Mouse (Mus musculus) mouse embryonic stem cell (cell line): ENCODE results near the gene Rps3.

Experiments
- in situ Hi-C, 2 experiments: fragments of 300-500 bp; cut with MboI; formaldehyde crosslinking; loops; 1 replicate in 1 of 2; 3 replicates in 1 of 2; pipeline ENCODE4 v1.14.3; 2019 to 2020; ENCODE audit warnings: low sequenced_read_pairs in 2 of 2, low pct_unique_long_range_greater_than_20kb in 1 of 2, mixed read lengths in 1 of 2; ENCODE audit not compliant: unreplicated experiment in 1 of 2

Gene Rps3

DNA sequence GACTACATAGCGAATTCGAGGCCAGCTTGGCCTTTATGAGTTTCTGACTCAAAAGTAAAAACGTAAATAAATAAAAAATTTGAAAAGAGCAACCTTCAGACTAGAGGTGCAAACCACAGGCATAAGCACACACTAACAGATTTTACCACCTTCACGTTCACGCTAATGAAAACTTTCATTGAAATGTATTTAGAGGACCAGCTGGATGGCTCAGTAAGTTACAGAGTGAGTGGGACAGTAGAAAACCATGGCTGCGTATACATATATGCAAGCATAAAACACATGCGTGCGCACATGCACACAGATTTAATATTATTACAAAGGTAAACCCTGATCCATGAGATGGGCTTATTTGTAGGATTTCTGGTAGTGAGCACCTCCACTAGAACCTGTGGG is 384 bp upstream of the Rps3 start:
- in situ Hi-C loops, result no loop called here

DNA sequence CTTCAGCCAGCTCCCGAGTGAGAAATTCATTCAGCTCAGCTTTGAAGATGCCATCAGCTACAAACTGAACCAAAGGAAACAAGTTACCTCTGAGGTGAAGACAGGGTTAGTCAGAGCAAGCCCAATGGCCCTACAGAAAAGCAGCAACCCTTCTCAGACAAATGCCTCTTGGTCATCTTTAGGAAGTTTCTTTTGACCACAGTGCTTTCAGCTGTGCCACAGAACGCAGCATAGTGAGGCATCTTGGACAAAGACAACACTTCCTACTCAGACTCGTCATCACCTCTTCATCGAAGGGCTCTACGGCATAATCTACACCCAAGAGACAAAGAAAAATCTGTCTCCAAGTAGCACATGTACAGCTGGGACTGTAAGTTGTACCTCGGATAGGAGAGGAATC is 901 bp downstream of the Rps3 start:
- in situ Hi-C loops, result no loop called here

DNA sequence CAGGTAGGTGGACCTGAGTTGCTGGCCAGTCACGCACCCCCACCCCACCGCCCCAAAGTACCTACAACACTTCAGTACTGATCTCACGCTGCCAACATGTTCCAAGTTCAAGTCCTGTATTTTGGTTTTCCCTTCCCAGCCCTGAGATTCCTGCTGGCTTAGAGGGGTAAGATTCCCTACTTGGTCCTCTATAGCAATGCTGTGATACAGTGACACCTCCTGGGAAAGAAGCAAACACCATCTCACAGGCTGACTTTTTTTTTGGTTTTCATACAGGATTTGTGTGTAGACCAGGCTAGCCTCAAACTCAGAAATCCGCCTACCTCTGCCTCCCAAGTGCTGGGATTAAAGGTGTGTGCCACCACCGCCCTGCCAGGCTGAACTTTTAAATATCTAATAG is 6.3 kb downstream of the Rps3 start:
- in situ Hi-C loops, result no loop called here

DNA sequence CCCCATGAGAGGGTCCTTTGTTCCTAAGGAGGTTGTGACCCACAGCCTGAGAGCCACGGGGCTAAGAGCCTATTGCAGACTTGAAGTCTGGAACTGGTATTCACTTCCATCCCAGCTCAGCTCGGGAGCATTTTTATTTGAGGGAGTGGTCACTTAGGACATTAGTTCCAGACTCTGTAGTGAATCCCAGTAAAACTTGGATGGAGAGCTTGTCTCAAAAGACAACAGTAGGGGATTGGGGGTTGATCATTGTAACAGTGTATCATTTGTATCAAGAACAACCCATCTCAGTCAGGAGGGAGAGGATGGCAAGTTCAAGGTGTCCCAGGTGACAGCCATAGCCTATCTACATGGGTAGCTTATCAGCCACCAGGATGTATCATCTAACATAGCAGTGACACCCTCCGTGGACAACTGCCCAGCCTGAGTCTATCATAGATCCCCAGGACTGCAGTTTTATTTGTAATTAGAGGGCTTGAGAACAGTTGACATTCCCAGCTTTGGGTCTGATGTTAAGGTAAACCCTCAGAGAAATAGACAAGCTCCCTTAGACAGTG is 6.9 kb downstream of the Rps3 start:
- in situ Hi-C loops, result no loop called here

DNA sequence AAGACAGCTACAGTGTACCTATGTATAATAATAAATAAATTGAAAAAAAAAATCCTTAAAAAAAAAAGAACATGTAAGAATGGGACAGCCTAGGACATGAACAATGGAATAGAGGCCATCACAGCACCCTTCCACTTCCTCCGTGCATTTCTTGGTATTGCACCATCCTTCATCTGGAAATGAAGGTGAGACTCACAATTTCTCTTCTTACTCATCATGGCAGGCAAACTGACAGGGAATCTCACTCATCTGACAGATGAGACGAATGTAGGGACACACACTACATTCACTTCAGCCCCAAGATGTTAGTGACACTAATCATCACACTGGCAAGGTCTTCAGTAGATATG is 8.0 kb downstream of the Rps3 start:
- in situ Hi-C loops, result no loop called here

DNA sequence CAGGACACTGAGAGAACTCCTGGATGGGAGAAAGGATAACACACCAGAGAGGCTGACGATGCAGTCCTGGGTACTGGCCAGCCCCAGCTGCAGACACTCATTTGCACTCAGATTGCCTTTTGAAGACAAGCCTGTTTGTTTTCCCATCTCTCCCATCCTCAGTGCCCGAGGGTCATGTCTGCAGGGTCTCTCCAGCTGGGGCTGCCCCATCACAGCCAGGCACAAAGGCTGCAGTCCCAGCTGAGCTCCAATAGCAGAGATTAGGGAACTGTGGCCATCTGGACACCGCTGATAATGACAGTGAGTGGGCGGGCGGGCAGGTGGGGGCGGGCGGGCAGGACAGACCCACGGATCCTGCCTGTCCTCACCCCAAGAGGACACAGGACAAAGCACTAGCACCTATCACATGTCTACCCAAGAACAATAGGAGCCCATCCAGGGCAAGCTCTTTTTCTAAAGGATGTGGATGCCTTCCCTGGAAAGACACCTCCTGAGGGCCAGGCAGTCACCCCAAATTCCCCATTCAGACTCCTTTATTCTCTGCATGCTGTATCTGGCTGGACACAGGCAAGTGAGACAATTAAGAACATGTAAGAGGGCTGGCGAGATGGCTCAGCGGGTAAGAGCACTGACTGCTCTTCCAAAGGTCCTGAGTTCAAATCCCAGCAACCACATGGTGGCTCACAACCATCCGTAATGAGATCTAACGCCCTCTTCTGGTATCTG is 8.5 kb downstream of the Rps3 start:
- in situ Hi-C loops, result no loop called here

DNA sequence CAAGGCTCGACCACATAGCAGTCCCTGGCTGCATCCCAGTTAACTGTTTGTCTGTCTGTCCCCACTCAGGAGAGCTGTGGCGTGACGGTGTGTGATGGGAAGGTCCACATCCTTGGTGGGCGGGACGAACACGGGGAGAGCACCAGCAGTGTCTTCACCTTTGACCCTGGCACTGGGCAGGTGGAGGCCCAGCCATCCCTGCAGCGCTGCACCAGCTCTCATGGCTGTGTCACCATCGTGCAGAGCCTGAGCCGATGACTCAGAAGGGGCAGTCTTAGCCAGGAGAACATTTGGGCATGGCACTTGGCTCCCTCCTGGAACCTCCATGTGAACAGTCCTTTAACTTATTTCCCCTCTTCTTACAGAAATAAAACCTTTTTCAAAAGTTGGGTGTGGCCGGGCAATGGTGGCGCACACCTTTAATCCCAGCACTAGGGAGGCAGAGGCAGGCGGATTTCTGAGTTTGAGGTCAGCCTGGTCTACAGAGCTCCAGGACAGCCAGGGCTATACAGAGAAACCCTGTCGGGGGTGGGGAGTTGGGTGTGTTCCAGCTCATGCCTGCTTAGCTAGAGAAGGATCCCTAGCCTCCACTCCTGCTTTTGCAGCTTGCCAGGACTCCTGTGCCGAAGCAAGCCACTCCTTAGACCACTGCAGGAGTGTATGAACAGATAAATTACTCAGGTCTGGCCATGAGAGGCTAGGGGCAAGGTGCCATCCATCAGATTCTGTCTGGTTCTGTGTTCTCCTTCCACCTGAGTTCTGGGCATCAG is 9.7 kb downstream of the Rps3 start:
- in situ Hi-C loops, result no loop called here

DNA sequence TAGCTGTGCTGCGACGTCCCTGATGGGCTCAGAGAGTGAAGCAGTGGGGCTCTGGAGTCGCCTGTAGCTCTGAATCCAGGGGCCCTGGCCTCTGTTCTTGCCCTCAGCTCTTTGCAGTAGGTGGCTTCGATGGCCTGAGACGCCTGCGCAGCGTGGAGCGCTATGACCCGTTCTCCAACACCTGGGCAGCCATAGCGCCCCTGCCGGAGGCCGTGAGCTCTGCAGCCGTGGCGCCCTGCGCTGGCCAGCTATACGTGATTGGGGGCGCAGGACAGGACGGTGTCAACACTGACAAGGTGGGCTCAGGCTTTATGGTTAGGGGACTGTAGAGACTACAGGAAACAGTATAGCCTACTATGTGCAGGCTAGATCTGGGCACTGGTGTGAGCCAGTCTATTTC is 12.0 kb downstream of the Rps3 start:
- in situ Hi-C loops, result no loop called here

DNA sequence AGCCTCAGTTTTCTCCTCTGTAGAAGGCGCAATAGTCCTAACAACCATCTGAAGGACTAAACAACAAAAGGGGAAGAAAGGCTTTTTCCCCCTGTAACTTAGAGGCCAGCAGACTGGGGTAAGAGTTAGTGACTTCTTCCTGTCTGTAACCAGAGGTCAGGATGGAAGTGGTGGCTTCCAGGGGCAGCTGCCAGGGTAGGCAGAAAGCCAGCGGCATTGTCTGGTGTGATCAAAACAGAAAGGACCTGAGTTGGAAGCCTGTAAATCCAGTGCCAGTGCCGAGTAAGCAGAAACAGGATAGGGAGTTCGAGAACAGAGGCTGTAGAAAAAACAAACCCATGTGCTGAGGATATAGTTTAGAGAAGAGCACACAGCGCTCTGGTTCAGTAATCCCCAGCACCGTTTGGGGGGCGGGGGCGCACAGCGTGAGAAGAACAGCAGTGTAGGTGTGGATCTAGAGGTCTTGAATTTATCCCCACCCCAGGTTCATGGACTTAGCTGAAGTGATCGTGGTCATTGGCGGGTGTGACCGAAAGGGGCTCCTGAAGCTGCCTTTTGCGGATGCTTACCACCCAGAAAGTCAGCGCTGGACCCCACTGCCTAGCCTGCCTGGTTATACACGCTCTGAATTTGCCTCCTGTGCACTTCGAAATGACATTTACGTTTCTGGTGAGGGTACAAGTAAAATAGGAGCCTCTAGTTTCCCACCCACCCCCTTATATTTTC is 13.7 kb downstream of the Rps3 start:
- in situ Hi-C loops, result no loop called here

DNA sequence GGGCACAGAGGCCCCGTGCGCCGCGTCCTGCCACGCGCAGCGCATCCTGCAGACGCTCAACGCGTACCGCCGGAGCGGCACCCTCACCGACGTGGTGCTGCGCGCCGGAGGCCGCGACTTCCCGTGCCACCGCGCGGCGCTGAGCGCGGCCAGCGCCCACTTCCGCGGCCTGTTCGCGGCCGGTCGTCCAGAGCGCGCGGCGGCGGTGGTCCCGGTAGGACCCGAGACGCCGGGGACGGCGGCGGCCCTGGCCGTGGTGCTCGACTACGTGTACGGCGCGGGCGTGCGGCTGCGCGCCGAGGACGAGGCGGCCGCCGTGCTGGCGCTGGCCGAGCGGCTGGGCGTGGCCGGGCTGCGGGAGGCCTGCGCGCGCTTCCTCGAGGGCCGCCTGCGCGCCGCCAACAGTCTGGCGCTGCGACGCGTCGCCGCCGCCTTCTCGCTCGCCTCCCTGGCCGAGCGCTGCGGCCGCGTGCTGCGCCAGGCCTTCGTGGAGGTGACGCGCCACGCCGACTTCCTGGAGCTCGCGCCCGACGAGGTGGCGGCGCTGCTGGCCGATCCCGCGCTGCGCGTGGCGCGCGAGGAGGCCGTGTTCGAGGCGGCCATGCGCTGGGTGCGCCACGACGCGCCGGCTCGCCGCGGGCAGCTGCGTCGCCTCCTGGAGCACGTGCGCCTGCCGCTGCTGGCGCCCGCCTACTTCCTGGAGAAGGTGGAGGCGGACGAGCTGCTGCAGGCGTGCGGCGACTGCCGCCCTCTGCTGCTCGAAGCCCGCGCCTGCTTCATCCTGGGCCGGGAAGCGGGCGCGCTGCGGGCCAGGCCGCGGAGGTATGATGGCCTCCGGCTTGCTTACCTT is 15.0 kb downstream of the Rps3 start:
- in situ Hi-C loops, result no loop called here

DNA sequence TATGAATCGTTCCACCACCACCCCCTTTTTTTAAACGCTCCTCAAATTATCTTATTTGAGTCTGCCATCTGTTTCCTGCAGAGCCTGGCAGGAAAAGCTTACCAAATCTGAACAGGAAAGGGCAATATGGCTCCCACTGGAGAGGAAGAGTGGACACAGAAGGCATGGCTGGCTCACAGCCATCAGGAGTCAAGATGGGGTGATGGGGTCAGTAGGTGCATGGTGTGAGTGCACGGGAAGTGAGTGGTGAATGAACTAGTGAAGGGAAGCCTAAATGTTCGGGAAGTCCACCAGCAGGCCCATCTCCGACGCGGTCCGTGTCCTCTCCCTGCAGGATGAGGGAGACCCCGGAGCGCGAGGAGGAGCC is 15.6 kb downstream of the Rps3 start:
- in situ Hi-C loops, result no loop called here

DNA sequence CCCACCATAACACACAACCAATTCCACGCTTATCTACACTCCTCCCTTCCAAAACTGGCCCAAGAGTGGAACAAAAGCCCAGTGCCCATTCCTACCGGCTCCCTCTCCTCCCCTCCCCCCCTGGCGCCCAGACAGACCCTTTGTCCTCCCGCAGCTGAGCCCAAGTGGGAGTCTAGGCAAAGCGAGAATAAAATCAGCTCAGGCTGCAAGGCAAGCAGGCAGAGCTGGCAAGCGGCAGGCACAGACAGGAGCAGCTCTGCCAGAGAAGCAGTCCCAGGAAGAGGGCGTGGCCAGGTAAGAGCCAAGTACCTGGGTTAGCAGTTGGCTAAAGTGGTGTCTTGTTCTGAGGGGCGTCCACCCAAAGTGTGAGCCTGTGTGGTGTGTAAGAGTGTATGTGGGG is 17.7 kb downstream of the Rps3 start, which contains the start of gene Klhl35:
Klhl35 (plus strand) TSS at position 194 of the 400 bp plus-strand sequence.
- in situ Hi-C loops, result no loop called here

DNA sequence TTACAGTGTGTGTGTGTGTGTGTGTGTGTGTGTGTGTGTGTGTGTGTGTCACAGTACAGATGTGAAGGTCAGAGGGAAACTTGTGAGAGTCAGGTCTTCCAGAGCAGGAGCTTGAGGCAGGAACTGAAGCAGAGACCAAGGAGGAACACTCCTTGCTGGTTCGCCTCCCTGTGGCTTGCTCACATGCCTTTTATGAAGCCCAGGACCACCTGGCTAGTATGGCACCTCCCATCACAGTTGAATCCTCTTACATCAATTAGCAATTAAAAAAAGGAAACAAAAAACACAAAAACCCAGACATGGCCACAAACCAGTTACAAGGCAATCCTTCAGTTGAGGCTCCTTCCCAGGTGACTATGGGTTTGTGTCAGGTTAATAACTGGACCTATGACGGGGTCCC is 20.4 kb downstream of the Rps3 start:
- in situ Hi-C loops, result no loop called here

DNA sequence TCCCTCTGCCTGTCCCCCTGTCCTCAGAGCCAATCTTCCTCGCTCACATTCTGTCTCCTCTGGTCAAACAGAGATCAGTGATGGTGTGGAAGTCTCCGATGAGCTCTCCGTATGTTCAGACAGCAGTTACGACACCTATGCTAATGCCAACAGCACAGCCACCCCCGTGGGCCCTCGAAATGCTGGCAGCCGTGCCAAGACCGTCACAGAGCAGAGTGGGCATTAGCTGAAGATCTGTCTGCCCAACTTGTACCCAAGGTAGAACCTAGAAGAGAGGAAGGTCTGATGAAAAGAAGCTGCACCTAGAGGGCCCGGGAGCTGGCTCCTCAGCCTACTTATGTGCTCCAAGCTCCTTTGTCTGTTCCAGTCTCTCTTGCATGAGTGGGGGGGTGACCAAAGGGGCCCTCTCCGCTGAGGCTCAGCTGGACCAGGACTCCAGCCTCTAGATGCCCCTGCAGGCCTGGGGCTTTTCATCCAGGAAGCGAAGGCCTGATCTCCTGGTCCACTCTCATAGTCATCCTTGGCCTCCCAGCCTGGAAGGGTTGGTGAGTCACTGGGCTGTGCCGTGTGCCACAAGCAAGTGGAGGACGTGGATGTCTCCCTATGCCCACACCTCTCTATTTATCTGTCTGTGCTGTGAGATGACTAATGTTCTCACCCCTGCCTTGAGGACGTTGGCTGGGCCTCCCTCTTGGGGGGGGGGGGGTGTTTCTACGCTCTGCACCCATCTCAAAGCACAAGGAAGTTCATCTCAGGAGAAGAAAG is 23.5 kb downstream of the Rps3 start:
- in situ Hi-C loops, result no loop called here

DNA sequence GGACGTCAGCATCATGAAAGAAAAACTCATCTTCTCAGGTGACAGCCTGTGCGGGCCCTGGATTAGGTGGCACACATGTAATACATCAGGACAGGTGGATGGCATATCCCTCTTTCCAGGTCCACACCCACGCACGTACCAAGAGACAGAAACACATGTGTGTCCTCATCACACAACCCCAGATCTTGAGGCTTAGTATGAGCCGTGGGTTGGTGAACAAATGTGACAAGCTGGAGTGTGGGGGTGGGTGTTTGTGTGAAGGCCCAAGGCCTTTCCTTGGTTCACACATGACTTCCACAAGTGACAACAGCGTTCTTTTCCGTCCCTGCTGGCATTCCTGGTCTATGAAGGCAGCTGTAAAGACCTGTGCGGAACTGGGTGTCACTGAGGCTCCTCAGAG is 24.7 kb downstream of the Rps3 start:
- in situ Hi-C loops, result no loop called here

DNA sequence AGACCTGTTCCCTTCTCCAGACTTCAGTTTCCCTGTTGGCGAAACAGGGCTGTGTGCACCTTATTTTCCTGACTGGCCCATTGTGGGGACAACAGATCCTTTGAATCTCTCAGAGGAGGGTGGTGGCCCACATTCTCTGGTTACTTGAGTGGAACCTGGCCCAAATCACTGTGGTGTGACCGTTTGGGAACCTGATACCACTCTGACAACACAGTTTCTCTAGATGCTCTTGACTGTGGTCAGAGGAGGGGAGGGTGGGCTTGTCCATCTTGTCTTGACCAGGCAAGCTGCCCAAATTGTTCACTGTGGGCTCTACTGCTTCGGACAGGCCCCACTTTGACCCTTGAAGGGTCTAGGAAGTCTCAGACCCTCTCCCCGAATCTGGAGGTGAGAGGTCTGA is 29.5 kb downstream of the Rps3 start:
- in situ Hi-C loops, result loop anchor here in 1 of 2 experiments (5.0 kb wide), 1 partner anchor 77 kb away; no protein-coding TSS in a partner anchor

DNA sequence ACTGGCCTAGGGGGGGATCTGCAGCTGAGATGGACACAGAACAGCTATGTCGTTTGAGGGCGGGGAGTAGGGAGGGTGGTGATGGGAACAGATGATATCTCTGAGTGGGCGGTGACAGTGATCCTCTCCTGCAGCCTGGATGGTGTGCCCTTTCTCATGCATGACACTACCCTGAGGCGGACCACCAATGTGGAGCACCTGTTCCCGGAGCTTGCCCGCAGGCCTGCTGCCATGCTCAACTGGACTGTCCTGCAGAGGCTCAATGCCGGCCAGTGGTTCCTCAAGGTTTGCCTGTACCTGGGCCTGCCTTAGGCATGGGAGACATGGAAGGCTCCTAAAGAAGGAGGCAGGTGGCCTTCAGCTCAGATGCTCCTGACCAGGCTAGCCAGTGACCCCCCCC is 30.7 kb downstream of the Rps3 start:
- in situ Hi-C loops, result loop anchor here in 1 of 2 experiments (5.0 kb wide), 1 partner anchor 76 kb away; no protein-coding TSS in a partner anchor

DNA sequence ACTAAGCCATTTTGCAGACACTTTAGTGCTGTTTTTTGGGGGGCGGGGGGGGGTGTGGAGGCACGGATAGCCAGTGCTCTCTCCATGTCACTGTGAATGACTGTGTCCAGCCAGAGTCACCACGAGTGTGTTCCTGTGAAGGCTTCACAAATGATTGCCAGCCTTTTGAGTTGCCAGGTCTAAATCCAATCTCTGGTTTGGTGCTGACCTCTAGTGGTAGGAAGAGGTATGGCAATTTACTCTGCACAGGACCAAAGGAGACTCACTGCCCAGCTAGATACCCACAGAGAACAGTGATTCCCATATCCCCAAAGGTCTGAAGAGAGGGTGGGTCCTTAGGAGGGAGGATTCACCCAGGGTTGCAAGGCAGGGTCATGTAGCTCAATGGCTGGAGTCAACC is 32.8 kb downstream of the Rps3 start:
- in situ Hi-C loops, result loop anchor here in 1 of 2 experiments (5.0 kb wide), 1 partner anchor 73 kb away; no protein-coding TSS in a partner anchor
